Mouse (Mus musculus) frontal cortex, postnatal 36 days (tissue): Measurements from ENCODE around the gene Chp2.
A peak's percentile ranks its signal among the peaks of the same experiment; 100 is the strongest.
"Not testable (repeated sequence)": the region's sequence is repeated elsewhere in the genome, so short reads cannot be mapped to it uniquely, and the experiment has no call there.

Experiments
- DNase-seq, 2 experiments: peaks; one replicate each; pipeline ENCODE4 v3.0.0; 2022; ENCODE audit warnings: low spot score in 2 of 2

The Chp2 gene

GRCm38 (mm10) chr7:122242260-122242659, 23.0 kb downstream of the Chp2 start:
- peak; percentile 30 to 54 for DNase-seq

- DNase-seq, result not testable (repeated sequence)
Observed at GRCm38 (mm10) chr7:122242744-122243143, 23.4 kb downstream of the Chp2 start.

GRCm38 (mm10) chr7:122244166-122244565, 24.9 kb downstream of the Chp2 start:
- peak in 1 of 2 experiments; percentile 14 for DNase-seq

- no peak for DNase-seq
Observed at GRCm38 (mm10) chr7:122244584-122244983, 25.3 kb downstream of the Chp2 start.

- no peak for DNase-seq
Observed at GRCm38 (mm10) chr7:122245976-122246375, 26.7 kb downstream of the Chp2 start.

- DNase-seq, result no peak
Observed at GRCm38 (mm10) chr7:122247254-122247864, 28.1 kb downstream of the Chp2 start.

- peak; percentile 64 to 78 for DNase-seq
Observed at GRCm38 (mm10) chr7:122249321-122249821, 30.1 kb downstream of the Chp2 start.

GRCm38 (mm10) chr7:122251197-122252011, 32.1 kb downstream of the Chp2 start:
- DNase-seq, result peak; percentile 83 to 84

GRCm38 (mm10) chr7:122256722-122257121, 37.4 kb downstream of the Chp2 start:
- no peak for DNase-seq

- DNase-seq, result no peak
Observed at GRCm38 (mm10) chr7:122258521-122258920, 39.2 kb downstream of the Chp2 start.

- no peak for DNase-seq
Observed at GRCm38 (mm10) chr7:122260055-122260602, 40.8 kb downstream of the Chp2 start.

- DNase-seq, result no peak
Observed at GRCm38 (mm10) chr7:122268983-122269486, 49.7 kb downstream of the Chp2 start.

GRCm38 (mm10) chr7:122272334-122272733, 53.0 kb downstream of the Chp2 start:
- DNase-seq, result no peak
